Mouse (Mus musculus) ES-E14 (cell line): ENCODE measurements at regions not wholly inside any gene's neighbourhood (a gene's known extent, or its start where the extent isn't known, plus 50 kb on each side); places are given as distances from the start of the nearest gene placed in this dataset.
"Not testable (repeated sequence)": the region's sequence is repeated elsewhere in the genome, so short reads cannot be mapped to it uniquely, and the experiment has no call there.

Source experiments
- CHD2 ChIP-seq: IDR thresholded peaks from 2 replicates; pipeline ENCODE4 v1.6.1; 2014; ENCODE audit warnings: mild to moderate bottlenecking, low read depth, low read length, inconsistent platforms
- HCFC1 ChIP-seq: IDR thresholded peaks from 2 replicates; pipeline ENCODE4 v1.6.1; 2012; ENCODE audit warnings: low read length, inconsistent platforms, borderline replicate concordance; ENCODE audit not compliant: insufficient read depth
- MAFK ChIP-seq: IDR thresholded peaks from 2 replicates; pipeline ENCODE4 v1.6.1; 2014; ENCODE audit warnings: mild to moderate bottlenecking, low read depth, low read length, inconsistent platforms; ENCODE audit not compliant: insufficient read depth
- ZC3H11A ChIP-seq: IDR thresholded peaks from 2 replicates; pipeline ENCODE4 v1.6.1; 2012; ENCODE audit warnings: low read depth, mild to moderate bottlenecking, inconsistent platforms, low read length, borderline replicate concordance
- ZNF384 ChIP-seq: IDR thresholded peaks from 2 replicates; pipeline ENCODE4 v1.6.1; 2012; ENCODE audit warnings: low read depth, low read length, inconsistent platforms

GRCm38 (mm10) chr14:15913206-15913605 lies 335.9 kb upstream of the Ngly1 start:
- not testable (repeated sequence) for TF ChIP-seq CHD2, ZNF384, ZC3H11A, MAFK, HCFC1
